Mouse (Mus musculus) stomach, postnatal 0 days (tissue): Measurements from ENCODE around the gene Skida1. TPM values are rescaled to one million over a fixed set of nuclear protein-coding genes. Genes with fewer than 3 reads are reported as not detected.

ENCODE experiments used
- ATAC-seq: fragments of 200-750 bp; cut with Nextera tagmentation; 2 replicates; pipeline ENCODE4 v1.8.0; 2017; ENCODE audit not compliant: low FRiP score, low TSS enrichment
- DNase-seq: peaks from one replicate; pipeline ENCODE4 v3.0.0-alpha.2; 2016; ENCODE audit warnings: low spot score
- H3K27ac ChIP-seq: fragments of 300-500 bp; sonication (generic); replicated peaks from 2 replicates; pipeline ENCODE4 v1.5.1; 2014; ENCODE audit warnings: mild to moderate bottlenecking, control low read depth
- H3K27me3 ChIP-seq: fragments of 300-500 bp; sonication (generic); 2 replicates; pipeline ENCODE4 v1.6.1; 2014; ENCODE audit warnings: low read length; ENCODE audit not compliant: control insufficient read depth, insufficient read depth
- H3K36me3 ChIP-seq: fragments of 300-500 bp; sonication (generic); 2 replicates; pipeline ENCODE4 v1.6.1; 2014; ENCODE audit warnings: low read length, mixed read lengths; ENCODE audit not compliant: control insufficient read depth, insufficient read depth
- H3K4me1 ChIP-seq: fragments of 300-500 bp; sonication (generic); replicated peaks from 2 replicates; pipeline ENCODE4 v1.6.1; 2014; ENCODE audit warnings: antibody characterized with exemption; ENCODE audit not compliant: control insufficient read depth, insufficient read depth
- H3K4me2 ChIP-seq: fragments of 300-500 bp; sonication (generic); replicated peaks from 2 replicates; pipeline ENCODE4 v1.6.1; 2014; ENCODE audit warnings: low read depth, mild to moderate bottlenecking, control low read depth, moderate library complexity
- H3K4me3 ChIP-seq: fragments of 300-500 bp; sonication (generic); 2 replicates; pipeline ENCODE4 v1.5.1; 2014; ENCODE audit warnings: low read depth, low read length, control low read depth
- H3K9ac ChIP-seq: fragments of 300-500 bp; sonication (generic); 2 replicates; pipeline ENCODE4 v1.6.1; 2014; ENCODE audit warnings: mild to moderate bottlenecking, low read length, control low read depth, mixed read lengths
- H3K9me3 ChIP-seq: fragments of 300-500 bp; sonication (generic); 2 replicates; pipeline ENCODE4 v1.6.1; 2016; ENCODE audit warnings: low read length; ENCODE audit not compliant: control insufficient read depth
- CTCF ChIP-seq: IDR thresholded peaks from 2 replicates; pipeline ENCODE4 v1.5.1; 2016; ENCODE audit warnings: antibody characterized with exemption, low read depth, mild to moderate bottlenecking, moderate library complexity
- EP300 ChIP-seq: optimal IDR thresholded peaks from 2 replicates; pipeline ENCODE3; 2016; ENCODE audit warnings: antibody characterized with exemption
- WGBS: fragments of 180-500 bp; shearing (Covaris S2); extraction: QIAGEN DNeasy Blood & Tissue Kit; methylation state at CpG from one replicate; pipeline ENCODE4 v1.1.7; 2014; 5-methylcytosine and 5-hydroxymethylcytosine counted together
- polyA plus RNA-seq: library from polyadenylated mRNA; unstranded; fragments of >200 nt; fragmentation: Nextera tagmentation; extraction: Ambion mirVana; gene quantifications from 2 replicates; pipeline ENCODE4 v1.2.1, GENCODE M21; 2015

Skida1 gene
- polyA plus RNA-seq, 1 experiment from 2014 or later, result 1.9 TPM

GRCm38 (mm10) chr2:18063763-18064251 lies 15.0 kb upstream of the Skida1 start:
- no peaks in the 10 kb centered on the region for H3K36me3 ChIP-seq
- H3K9me3 ChIP-seq, result no peaks in the 10 kb centered on the region
- WGBS, result under 1% methylated on average over 18 of the region's 18 CpGs
- peak overlapping the region; percentile 100 for H3K27ac ChIP-seq
- ATAC-seq (peak; percentile 65), DNase-seq (no peak)
- H3K4me1 ChIP-seq, result peaks cover 3% of the 10 kb centered on the region; the same call in 1 of the 2 replicates
- no peaks in the 10 kb centered on the region for H3K27me3 ChIP-seq
- H3K4me2 ChIP-seq, result peak overlapping the region; percentile 86
- peak overlapping the region; percentile 89 for H3K4me3 ChIP-seq
- peak overlapping the region; percentile 99 for H3K9ac ChIP-seq
- TF ChIP-seq CTCF (peak; percentile 41; the same call in 1 of the 2 replicates), EP300 (no peak)

- H3K4me1 ChIP-seq, result no peaks in the 10 kb centered on the region
- DNase-seq (no peak), ATAC-seq (no peak)
- no peaks in the 10 kb centered on the region for H3K27me3 ChIP-seq
- H3K9me3 ChIP-seq, result no peaks in the 10 kb centered on the region
- WGBS, result 93% methylated on average over 1 of the region's 1 CpGs
- no peak for TF ChIP-seq EP300
- no peak for TF ChIP-seq CTCF
- H3K9ac ChIP-seq, result no peak overlapping the region
- no peak overlapping the region for H3K27ac ChIP-seq
- no peak overlapping the region for H3K4me2 ChIP-seq
- H3K36me3 ChIP-seq, result no peaks in the 10 kb centered on the region
- no peak overlapping the region for H3K4me3 ChIP-seq
These were observed 11.5 kb upstream of the Skida1 start for GRCm38 (mm10) chr2:18060396-18060795.

GRCm38 (mm10) chr2:18059891-18060290 lies 11.0 kb upstream of the Skida1 start:
- no peaks in the 10 kb centered on the region for H3K4me1 ChIP-seq
- no peak overlapping the region for H3K27ac ChIP-seq
- no peak overlapping the region for H3K9ac ChIP-seq
- no peak overlapping the region for H3K4me2 ChIP-seq
- WGBS, result 86% methylated on average over 1 of the region's 1 CpGs
- no peaks in the 10 kb centered on the region for H3K36me3 ChIP-seq
- no peak overlapping the region for H3K4me3 ChIP-seq
- no peak for DNase-seq
- TF ChIP-seq CTCF, result no peak
- TF ChIP-seq EP300, result no peak
- H3K27me3 ChIP-seq, result no peaks in the 10 kb centered on the region
- no peak for ATAC-seq
- no peaks in the 10 kb centered on the region for H3K9me3 ChIP-seq

GRCm38 (mm10) chr2:18059063-18059462 lies 10.2 kb upstream of the Skida1 start:
- no peaks in the 10 kb centered on the region for H3K36me3 ChIP-seq
- H3K4me3 ChIP-seq, result no peak overlapping the region
- ATAC-seq, result no peak
- no peaks in the 10 kb centered on the region for H3K27me3 ChIP-seq
- H3K9me3 ChIP-seq, result no peaks in the 10 kb centered on the region
- no peak for DNase-seq
- TF ChIP-seq CTCF (no peak), EP300 (no peak)
- H3K27ac ChIP-seq, result no peak overlapping the region
- H3K4me1 ChIP-seq, result no peaks in the 10 kb centered on the region
- WGBS, result 76% methylated on average over 2 of the region's 2 CpGs
- H3K4me2 ChIP-seq, result no peak overlapping the region
- no peak overlapping the region for H3K9ac ChIP-seq

GRCm38 (mm10) chr2:18058146-18058708 lies 9.4 kb upstream of the Skida1 start:
- Histone ChIP-seq H3K4me1 (no peaks in the 10 kb centered on the region), H3K4me3 (peak overlapping the region; percentile 59), H3K9me3 (no peaks in the 10 kb centered on the region), H3K9ac (peak overlapping the region; percentile 84), H3K27ac (peak overlapping the region; percentile 100), H3K27me3 (no peaks in the 10 kb centered on the region), H3K4me2 (peak overlapping the region; percentile 86), H3K36me3 (no peaks in the 10 kb centered on the region)
- no peak for ATAC-seq
- no peak for DNase-seq
- WGBS, result 31% methylated on average over 9 of the region's 9 CpGs
- no peak for TF ChIP-seq EP300
- no peak for TF ChIP-seq CTCF

GRCm38 (mm10) chr2:18057336-18058145 lies 8.7 kb upstream of the Skida1 start:
- peak overlapping the region; percentile 84 for H3K9ac ChIP-seq
- no peaks in the 10 kb centered on the region for H3K36me3 ChIP-seq
- DNase-seq, result peak; percentile 72
- no peaks in the 10 kb centered on the region for H3K4me1 ChIP-seq
- peak overlapping the region; percentile 59 for H3K4me3 ChIP-seq
- no peaks in the 10 kb centered on the region for H3K9me3 ChIP-seq
- H3K4me2 ChIP-seq, result peak overlapping the region; percentile 86
- ATAC-seq, result 0 out of 2 replicates have a peak, but pooled peaks have one; percentile 11
- TF ChIP-seq CTCF (no peak), EP300 (peak; percentile 36)
- H3K27me3 ChIP-seq, result no peaks in the 10 kb centered on the region
- WGBS, result under 1% methylated on average over 48 of the region's 48 CpGs
- peak overlapping the region; percentile 100 for H3K27ac ChIP-seq
